7 mouse cellular contexts compared by ENCODE assay signal in genomic region chr5:110107581-110108304, GRCm38 (mm10). TPM values are rescaled to one million over a fixed set of nuclear protein-coding genes. Genes with fewer than 3 reads are reported as not detected.
DNase-seq lines count a peak whose midpoint lies in the region; ATAC-seq lines count a peak whose summit lies in the region.

Gene Gtpbp6 (minus strand): TSS chr5:110108197.

- H3K27ac ChIP-seq in embryonic facial prominence, embryonic 12.5 days, result peak within 1 kb of the TSS; percentile 98
- H3K27ac ChIP-seq in limb, embryonic 11.5 days (replicated peaks; ENCODE audit: low read depth, low read length), result peak within 1 kb of the TSS; percentile 89
- peak within 1 kb of the TSS; percentile 95 for H3K27ac ChIP-seq in midbrain, embryonic 14.5 days (replicated peaks; ENCODE audit: low read depth, low read length)

- H3K4me1 ChIP-seq in embryonic facial prominence, embryonic 12.5 days, result 0 out of 2 replicates have a peak, but pooled peaks cover 11% of the 10 kb centered on the region
- peaks cover 7% of the 10 kb centered on the region for H3K4me1 ChIP-seq in limb, embryonic 11.5 days (ENCODE audit: control insufficient read depth, insufficient read depth, low read length)
- peaks cover 17% of the 10 kb centered on the region for H3K4me1 ChIP-seq in midbrain, embryonic 14.5 days (ENCODE audit: control insufficient read depth, insufficient read depth, low read length)

- WGBS in embryonic facial prominence, embryonic 12.5 days, result under 1% methylated on average over 71 of the region's 71 CpGs
- under 1% methylated on average over 70 of the region's 71 CpGs for WGBS in limb, embryonic 11.5 days
- under 1% methylated on average over 71 of the region's 71 CpGs for WGBS in midbrain, embryonic 14.5 days

- ATAC-seq in embryonic facial prominence, embryonic 12.5 days (ENCODE audit: insufficient number of reproducible peaks, insufficient read depth, low FRiP score, low TSS enrichment), result peak; percentile 79
- ATAC-seq in limb, embryonic 11.5 days (ENCODE audit: insufficient number of reproducible peaks, low FRiP score, low TSS enrichment, low read depth), result peak; percentile 84
- ATAC-seq in midbrain, embryonic 14.5 days (ENCODE audit: low FRiP score, low TSS enrichment), result peak; percentile 85

- H3K4me2 ChIP-seq in embryonic facial prominence, embryonic 12.5 days (replicated peaks), result peak within 1 kb of the TSS; percentile 83
- H3K4me2 ChIP-seq in limb, embryonic 11.5 days (ENCODE audit: low read depth, severe bottlenecking), result peak within 1 kb of the TSS; percentile 85
- peak within 1 kb of the TSS; percentile 87 for H3K4me2 ChIP-seq in midbrain, embryonic 14.5 days (ENCODE audit: low read length)

- peaks cover 44% of the 10 kb centered on the region for H3K36me3 ChIP-seq in embryonic facial prominence, embryonic 12.5 days
- peaks cover 29% of the 10 kb centered on the region for H3K36me3 ChIP-seq in limb, embryonic 11.5 days (ENCODE audit: control insufficient read depth, insufficient read depth, low read length)
- peaks cover 43% of the 10 kb centered on the region for H3K36me3 ChIP-seq in midbrain, embryonic 14.5 days (ENCODE audit: control insufficient read depth, insufficient read depth, low read length)

- no peaks in the 10 kb centered on the region for H3K27me3 ChIP-seq in embryonic facial prominence, embryonic 12.5 days
- no peaks in the 10 kb centered on the region for H3K27me3 ChIP-seq in limb, embryonic 11.5 days (ENCODE audit: control insufficient read depth, insufficient read depth, low read length)
- no peaks in the 10 kb centered on the region for H3K27me3 ChIP-seq in midbrain, embryonic 14.5 days (ENCODE audit: control insufficient read depth, insufficient read depth, low read length)

- H3K9me3 ChIP-seq in embryonic facial prominence, embryonic 12.5 days, result no peaks in the 10 kb centered on the region
- no peaks in the 10 kb centered on the region for H3K9me3 ChIP-seq in limb, embryonic 11.5 days (ENCODE audit: control insufficient read depth, low read length)
- no peaks in the 10 kb centered on the region for H3K9me3 ChIP-seq in midbrain, embryonic 14.5 days (ENCODE audit: control insufficient read depth, low read length)

- H3K9ac ChIP-seq in embryonic facial prominence, embryonic 12.5 days, result peak within 1 kb of the TSS; percentile 83
- H3K9ac ChIP-seq in limb, embryonic 11.5 days (ENCODE audit: low read length), result peak within 1 kb of the TSS; percentile 74
- peak within 1 kb of the TSS; percentile 71 for H3K9ac ChIP-seq in midbrain, embryonic 14.5 days (replicated peaks; ENCODE audit: low read length)

- peak; percentile 95 for DNase-seq in adrenal gland, postnatal 25 days
- DNase-seq in heart, adult 11 months, result peak; percentile 100
- peak; percentile 93 for DNase-seq in kidney, adult 18-20 months
- peak; percentile 93 for DNase-seq in limb, embryonic 11.5 days (ENCODE audit: low spot score)
- DNase-seq in midbrain, embryonic 14.5 days, result peak; percentile 98
- peak; percentile 88 to 89 for DNase-seq in spleen, adult 18-20 months

- peak within 1 kb of the TSS; percentile 83 for H3K4me3 ChIP-seq in embryonic facial prominence, embryonic 12.5 days
- peak within 1 kb of the TSS; percentile 56 for H3K4me3 ChIP-seq in limb, embryonic 11.5 days (ENCODE audit: low read depth, low read length)
- H3K4me3 ChIP-seq in midbrain, embryonic 14.5 days (replicated peaks; ENCODE audit: low read depth, low read length), result peak within 1 kb of the TSS; percentile 68

RNA-seq across cellular contexts. Expression of gene Gtpbp6, which starts in this region (rescaled TPM):
- 72.3 and 75.1 TPM in 2 replicates for total RNA-seq in adrenal gland, postnatal 25 days (2021)
- polyA plus RNA-seq in embryonic facial prominence, embryonic 12.5 days (2016; fragmentation: Nextera tagmentation; extraction: Ambion mirVana), result 43.1 and 47.2 TPM in 2 replicates
- 27.4 and 29.7 TPM in 2 replicates for polyA plus RNA-seq in limb, embryonic 11.5 days (2014; fragmentation: Nextera tagmentation; extraction: Ambion mirVana)
- 50.8 and 64.3 TPM in 2 replicates for polyA plus RNA-seq in midbrain, embryonic 14.5 days (2014; fragmentation: Nextera tagmentation; extraction: Ambion mirVana)

Comparison
In these comparisons a context has a peak if more than half of its experiments do, and no peak if none do; other contexts are left out.
1. Peak in every context shown above with its lines: DNase-seq, ATAC-seq, H3K4me3 ChIP-seq and H3K27ac ChIP-seq.